Mouse (Mus musculus) urinary bladder, postnatal 10 days (tissue): ENCODE data around the gene Dhdh.
A peak's percentile ranks its signal among the peaks of the same experiment; 100 is the strongest.
"Not testable (repeated sequence)": the region's sequence is repeated elsewhere in the genome, so short reads cannot be mapped to it uniquely, and the experiment has no call there.

ENCODE experiments used
- DNase-seq: peaks from one replicate; pipeline ENCODE4 v3.0.0; 2022; ENCODE audit warnings: low spot score

Dhdh gene

DNA sequence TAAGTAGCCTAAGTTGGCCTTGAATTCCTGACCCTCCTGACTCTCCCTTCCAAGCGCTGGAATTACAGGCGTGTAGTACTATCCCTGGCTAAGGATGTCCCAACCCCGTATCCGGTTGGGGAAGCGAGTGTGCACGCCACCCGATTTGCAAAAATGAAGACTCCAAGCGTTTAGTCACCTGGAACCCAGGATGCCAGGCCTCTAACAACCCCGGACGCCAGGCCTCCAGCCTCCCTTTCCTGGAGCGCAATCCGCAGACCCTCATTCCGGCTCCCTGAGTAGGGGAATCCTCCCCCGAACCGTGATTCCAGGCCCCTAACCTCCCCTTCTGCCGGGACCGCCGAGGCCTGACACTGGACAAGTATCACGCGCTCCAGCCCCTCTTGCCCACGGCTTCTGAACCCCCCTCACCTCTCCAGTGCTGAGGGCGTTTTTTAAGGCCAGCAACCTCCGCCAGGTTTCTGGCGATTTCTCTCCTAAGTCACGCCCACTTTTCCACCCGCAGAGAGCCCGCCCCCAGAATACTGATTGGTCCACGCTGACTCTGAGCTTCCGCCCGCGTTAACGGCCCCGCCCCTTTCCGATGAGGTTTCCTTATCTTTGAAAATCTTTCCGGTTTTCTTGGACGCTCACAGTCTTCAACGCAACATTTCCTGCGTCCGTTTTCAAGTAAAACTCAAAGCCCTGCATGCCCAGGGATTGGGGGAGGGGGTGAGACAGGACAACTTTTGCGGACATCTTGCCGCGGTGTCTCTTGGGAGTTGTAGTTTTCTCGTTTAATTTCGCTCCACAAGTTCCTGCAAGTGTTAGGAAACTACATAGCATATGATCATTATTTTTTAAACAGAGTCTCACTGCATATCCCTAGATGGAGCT is 21.5 kb upstream of the Dhdh start, which contains the start of gene Nucb1:
Gene Nucb1, minus strand, starts transcription at position 495 of the 876 bp plus-strand sequence.
- DNase-seq, result peak; percentile 56

DNA sequence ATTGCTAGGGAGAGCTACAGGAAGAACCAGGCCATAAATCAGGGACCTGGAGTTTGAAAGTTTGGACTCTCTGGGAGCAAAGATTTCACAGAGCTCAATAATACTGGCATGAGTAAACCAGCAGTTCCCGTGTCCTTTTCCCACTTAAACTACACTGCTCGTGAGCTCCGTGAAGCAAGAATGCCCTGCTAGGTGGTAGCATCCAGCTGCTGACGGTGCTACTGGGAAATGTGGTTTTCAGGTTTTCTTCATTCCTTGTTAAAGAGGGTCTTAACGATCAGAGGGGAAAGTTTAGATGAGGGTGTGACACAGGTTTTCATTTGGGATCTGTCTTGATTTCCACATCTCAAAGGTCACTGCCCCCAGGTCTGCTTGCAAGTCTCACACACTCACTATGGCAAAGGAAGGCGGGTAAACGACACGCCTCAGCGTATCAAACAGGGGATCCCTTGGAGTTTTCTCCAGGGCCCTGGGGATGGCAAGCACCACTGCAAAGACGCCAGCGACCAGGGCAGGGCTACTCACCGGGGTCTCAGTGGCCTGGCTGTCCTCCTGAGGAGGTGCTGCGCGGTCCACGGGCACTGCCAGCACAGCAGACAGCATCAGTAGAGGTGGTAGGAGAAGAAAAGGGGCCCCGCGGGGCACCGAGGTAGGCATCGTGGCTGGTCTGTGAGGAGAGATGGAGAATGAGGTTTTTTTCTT is 20.7 kb upstream of the Dhdh start:
- DNase-seq, result no peak

DNA sequence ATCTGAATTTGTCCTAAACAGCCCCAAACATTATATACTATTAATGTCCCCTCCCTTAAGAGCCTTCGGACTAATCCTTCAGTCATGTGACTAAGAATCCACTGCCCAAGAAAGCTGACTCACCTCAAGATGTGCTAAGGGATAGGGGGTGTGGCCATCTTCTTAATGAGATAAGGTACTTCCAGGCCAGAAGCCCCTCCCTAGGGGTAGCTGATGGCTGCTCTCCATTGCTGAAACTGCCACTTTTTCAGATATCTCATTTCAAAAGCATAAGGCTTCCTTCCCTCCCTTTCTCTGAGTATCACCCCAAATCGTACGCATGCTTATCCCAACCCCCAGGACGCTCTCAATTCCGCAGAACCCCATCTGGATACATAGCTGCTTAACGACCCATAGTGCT is 20.0 kb upstream of the Dhdh start:
- DNase-seq, result no peak

DNA sequence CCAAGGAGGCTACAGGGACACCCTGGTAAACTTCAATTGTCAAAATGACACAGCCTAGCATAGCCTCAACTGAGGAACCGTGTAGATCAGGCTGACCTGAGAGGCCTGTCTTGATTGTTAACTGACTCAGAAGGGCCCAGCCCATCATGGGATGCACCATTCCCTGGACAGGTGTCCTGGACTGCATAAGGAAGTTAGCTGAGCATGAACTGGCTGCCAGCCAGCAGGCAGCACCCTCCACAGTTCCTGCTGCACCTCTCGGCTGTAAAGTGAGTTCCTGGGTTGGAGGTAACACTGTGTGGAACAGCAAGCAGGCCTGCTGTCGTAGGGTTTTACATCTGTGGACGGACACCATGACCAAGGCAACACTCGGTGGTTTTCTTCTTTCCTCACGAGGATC is 19.0 kb upstream of the Dhdh start:
- no peak for DNase-seq

DNA sequence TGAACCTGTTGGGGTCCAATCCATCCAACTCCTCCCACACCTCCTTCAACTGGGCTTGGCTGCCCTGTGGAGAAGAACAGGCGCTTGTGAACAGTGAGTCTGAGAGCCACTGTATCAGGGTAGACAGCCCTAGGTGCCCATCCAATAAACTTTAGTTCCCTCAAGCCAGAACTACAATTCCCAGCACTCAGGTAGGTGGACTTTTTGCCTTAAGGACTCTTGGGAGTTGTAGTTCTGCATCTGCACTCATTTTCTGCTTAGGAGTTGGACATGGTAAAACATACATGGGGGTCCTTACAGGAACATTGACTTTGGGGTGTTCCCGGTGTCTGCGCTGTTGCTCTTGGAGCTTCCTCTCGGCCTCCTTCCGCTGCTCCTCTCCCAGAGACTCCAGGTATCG is 9.8 kb upstream of the Dhdh start:
- DNase-seq, result no peak

DNA sequence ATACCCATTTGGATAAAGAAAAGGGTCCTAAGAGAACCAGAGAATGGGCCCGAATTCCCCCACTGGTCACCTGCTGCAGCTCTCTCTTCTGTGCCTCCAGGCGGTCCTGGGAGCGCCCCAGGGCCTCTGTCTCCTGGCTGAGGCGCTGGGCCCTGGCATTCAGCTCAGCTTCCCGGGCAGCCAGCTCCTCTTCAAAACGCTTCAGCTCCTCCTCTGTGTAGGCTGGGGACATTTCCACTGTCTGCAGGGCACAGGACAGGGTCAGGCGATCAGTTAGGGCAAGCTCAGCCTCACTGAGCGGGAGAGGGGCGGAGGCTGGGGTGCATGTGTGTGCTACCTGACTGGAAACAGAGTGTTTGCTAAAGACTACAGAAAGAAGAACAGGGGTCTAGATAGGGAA is 5.9 kb upstream of the Dhdh start:
- no peak for DNase-seq

DNA sequence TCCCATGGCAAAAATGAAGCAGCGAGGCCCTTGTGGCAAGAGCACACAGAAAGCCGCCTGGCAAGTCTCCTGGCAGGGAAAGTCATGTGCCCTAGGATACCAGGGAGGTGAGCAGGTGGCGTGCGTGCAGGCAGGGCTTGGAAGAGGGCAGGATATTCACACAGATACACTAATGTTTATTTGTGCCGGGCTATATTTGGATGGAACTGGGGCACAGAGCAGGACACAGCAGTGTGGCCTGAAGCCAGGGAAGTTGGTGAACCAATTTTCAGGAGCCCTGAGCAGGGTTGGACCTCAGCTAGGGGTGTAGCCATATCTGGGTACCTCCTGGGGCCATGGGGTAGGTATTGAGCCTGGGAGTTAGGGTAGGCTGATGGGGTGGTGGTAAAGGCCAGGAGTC is 4.3 kb upstream of the Dhdh start:
- DNase-seq, result no peak

DNA sequence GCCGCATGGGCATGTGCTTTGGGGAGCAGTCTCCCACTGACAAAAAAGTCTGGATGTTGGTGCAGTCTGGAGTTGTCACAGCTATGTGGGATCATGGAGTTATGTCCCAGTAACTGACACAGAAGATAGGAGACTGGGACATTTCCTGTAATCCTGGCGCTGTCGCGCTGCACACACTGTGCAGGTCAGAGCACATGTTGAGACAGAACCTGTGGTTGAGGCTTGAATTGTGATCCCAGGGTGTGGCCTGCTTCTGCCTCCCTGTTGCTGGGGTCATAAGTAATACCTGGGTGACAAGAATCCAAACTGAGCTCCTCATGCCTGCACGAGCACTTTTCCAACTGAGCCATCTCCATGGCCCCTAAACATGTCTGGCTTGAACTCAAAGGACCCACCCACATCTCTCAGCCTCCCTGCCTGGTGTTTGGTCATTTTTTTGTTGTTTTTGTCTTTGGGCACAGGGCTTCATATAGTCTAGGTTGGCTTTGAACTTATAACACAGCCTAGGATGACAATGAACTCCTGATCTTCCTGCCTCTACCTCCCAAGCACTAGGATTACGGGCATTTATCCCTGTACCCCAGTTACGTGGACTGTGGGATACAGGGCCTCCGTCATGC is 3.7 kb upstream of the Dhdh start:
- no peak for DNase-seq

DNA sequence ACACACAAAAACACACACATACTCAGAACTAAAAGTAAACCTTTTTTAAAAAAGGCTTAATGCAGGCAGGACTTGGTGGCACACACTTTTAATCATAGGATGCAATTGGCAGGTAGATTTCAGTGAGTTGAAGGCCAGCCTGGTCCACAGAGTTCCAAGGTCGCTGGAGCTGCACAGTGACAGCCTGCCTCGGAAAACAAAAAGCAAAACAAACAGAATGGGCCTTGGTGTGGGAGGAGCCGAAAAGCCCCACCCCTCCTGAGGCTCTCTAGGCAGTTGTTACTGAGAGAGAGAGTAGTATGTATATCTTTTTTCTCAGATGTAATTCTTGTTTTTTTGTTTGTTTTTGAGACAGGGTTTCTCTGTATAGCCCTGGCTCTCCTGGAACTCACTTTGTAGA is 2.7 kb upstream of the Dhdh start:
- no peak for DNase-seq

DNA sequence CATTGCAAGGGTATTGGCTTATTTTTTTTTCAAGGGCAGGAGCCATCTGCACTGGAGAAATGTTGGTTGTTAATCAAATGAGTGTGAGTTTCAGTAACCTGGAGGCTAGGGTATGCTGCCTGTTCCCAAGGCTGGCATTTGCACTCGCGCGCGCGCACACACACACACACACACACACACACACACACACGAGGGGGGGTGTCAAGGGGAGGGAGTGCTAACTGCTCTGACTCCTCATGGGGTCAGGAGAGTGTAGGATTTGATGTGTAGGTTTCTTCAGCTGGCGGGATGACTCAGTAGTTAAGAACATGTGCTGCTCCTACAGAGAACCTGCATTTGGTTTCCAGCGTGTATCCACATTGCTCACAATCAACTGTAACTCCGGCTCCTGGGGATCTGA is 2.2 kb upstream of the Dhdh start:
- DNase-seq, result no peak

DNA sequence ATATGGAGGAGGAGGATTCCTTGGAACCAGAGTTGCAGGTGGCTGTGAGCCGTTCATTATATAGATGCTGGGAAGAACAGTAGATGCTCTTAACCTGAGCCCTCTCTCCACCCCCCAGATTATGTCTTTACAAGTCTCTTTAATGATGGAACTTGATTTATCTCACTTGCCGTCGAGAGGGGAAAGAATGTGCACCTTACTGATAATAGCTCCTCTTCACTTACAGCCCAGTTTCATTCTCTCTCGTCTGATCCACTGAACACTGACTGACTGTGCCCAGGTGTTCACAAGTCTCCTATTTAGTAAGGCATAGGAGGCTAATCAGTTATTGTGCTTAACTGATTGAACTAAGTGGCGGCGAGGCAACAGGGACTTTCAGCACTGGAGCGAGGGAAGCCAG is 973 bp upstream of the Dhdh start:
- DNase-seq, result no peak

DNA sequence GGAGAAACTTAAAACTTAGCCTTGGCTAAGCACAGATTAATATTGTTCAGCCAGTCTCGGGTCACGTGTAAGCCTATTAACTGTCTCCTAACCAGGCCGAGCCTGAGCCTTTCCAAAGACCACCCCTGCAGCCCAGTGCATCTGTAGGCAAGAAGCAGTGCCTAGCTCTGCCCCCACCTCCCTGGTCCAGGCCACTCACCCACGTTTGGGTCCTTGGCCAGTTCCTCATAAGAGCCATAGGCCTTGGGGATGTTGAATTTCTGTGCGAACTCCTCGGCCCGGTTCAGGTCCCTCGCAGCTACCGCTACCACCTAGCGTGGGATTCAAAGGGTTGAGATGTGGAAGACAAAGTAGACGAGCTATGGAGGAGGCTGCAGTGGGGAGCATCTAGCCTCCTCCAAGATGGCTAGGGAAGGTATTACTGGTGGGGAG is 728 bp downstream of the Dhdh start:
- no peak for DNase-seq

DNA sequence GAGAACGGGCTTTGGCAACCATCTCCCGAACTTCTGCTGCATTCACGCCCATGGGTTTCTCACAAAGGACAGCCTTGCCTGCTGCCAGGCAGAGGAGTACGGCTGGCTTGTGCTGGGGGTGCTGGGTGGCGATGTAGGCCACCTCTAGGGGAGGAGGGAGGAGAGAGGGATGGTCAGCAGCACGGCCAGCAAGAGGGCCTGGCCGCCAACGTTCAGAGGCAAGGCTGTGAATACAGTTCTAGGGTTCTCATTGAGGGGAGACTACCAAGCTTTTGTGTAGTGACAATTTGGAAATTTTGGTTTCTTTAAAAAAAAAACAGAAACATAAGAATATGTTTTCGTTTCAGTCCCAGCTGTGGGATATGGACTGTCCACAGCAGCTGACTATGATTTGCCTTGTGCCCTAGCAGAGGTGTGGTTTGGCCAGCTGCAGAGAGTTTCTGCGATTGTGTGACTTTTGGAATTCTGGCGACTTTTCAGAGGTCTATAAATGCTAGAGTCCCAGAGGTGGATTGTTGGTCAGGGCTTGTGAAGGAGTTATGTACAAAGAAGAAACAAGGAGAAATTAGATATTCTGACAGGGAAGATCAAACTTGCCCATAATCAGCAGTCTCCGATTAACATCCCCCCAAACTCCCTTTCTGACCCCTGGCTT is 1.7 kb downstream of the Dhdh start, which contains the start of gene Gm45808:
Gene Gm45808, minus strand, starts transcription at position 51 of the 655 bp plus-strand sequence.
- no peak for DNase-seq

DNA sequence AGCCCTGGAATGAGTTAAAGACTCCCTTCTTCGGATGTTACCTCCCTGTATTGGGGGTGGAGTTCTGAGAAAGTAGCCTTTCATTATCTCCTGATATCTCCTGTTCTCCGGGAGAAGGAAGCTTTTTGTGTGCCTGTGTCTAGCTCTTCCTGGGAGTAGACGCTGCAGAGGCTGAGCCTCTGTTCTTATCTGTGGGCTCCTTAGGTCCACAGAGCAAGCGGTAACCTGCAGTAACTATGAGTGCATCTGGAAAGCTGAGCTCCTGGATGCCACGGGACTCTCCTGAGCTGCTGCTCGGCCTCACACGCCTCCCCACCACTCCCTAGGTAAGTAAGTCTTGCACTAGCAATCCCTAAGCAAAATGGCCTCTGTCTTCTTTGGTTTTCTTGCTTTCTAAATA is 2.4 kb downstream of the Dhdh start:
- DNase-seq, result no peak

DNA sequence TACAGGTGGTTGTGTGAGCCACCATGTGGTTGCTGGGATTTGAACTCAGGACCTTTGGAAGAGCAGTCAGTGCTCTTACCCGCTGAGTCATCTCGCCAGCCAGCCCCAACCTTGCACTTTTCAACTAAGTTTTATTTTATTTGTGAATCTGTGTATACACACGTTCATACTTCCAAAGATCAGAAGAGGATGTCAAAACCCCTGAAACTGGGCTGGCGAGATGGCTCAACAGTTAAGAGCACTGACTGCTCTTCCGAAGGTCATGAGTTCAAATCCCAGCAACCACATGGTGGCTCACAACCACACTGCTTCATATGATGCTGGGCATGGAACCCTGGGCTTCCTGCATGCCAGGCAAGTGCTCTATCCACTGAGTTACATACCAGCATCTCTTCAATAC is 3.6 kb downstream of the Dhdh start:
- not testable (repeated sequence) for DNase-seq

DNA sequence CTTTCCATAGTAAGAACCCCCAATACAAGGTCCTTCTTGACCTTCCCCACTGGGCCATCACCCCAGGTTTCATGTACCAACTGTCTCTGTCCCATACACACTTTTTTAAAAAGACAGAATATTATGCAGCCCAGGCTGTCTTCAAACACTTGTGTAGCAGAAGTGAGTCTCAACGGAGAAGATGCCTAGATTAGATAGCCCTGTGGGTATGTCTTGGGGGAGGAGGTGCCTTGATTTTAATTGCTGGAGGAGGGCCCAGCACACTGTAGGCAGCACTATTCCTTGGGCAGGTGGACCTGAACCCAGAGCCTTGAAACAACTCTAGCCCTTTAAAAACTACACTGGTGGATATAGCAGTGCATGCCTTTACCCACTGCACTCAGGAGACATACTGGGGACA is 6.4 kb downstream of the Dhdh start:
- no peak for DNase-seq

DNA sequence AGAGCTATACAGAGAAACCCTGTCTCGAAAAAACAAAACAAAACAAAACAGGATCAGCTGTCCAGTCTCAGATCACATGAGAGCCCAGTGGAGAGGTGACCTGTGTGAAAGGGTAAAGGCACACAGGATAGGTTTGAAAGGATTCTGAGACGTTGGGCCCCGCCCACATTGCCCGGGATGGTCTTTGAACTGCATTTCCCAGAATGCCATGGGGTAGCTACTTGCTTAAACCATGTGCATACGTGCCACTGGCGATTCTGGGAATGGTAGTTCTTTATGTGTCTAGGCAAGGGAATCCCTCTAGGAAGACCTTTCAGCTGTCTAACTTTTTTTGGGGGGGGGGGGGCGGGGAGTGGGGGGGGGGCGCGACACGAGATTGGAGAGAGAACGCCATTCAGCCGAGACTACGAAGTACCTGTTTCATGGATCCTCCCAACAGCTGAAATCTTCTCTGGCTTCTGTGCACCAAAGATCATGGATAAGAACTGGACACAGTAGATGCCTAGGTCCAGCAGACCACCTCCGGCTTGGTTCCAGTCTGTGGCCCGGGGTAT is 7.2 kb downstream of the Dhdh start, which contains the start of gene Tulp2:
Gene Tulp2, plus strand, starts transcription at position 504 of the 554 bp plus-strand sequence.
- DNase-seq, result no peak

DNA sequence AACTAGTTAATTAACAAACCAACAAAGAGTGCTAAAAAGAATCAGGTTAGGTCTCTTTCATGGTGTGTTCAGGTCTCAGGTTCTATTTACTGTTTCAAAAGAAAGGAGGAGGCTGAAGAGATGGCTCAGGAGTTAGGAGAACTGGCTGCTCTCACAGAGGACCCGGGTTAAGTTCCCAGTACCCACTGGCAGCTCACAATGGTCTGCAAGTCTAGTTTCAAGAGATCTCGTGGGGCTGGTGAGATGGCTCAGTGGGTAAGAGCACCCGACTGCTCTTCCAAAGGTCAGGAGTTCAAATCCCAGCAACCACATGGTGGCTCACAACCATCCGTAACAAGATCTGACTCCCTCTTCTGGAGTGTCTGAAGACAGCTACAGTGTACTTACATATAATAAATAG is 8.3 kb downstream of the Dhdh start:
- not testable (repeated sequence) for DNase-seq

DNA sequence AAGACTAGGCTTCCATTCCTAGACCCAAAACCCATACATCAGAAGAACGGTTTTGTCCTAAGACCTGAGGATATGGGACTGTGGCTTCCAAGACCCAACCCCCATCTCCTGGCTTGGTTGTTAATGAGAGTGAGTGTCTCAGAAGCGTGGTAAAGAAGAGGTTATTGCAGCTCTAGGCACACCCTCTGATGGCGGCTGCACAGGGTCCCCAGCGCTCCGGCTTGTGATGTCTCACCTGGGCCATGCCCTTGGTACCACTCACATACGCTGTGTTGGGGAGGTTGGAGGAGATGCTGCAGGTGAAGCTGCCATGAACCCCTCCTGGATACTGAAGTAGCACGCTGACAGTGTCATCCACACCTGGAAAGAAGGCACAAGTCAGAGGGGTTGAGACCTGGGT is 9.8 kb downstream of the Dhdh start:
- DNase-seq, result no peak

DNA sequence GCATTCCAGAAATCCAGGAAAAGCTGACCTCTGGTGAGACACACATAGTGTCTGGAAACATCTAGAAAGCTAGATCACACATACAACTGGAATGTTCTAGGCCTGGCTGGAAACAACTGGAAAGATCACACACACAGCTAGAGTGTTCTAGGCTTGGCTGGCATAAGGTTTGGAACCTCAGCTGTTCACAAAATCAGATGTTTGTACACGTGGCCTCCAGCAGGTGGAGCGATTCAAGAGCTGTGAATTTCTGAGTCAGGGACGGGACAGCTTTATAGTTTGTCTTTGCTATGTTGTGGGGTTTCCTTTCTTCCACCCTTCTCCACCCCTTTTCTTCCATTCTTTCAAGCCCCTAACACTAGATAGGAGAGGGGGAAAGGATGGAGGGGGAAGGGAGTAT is 11.6 kb downstream of the Dhdh start:
- no peak for DNase-seq

DNA sequence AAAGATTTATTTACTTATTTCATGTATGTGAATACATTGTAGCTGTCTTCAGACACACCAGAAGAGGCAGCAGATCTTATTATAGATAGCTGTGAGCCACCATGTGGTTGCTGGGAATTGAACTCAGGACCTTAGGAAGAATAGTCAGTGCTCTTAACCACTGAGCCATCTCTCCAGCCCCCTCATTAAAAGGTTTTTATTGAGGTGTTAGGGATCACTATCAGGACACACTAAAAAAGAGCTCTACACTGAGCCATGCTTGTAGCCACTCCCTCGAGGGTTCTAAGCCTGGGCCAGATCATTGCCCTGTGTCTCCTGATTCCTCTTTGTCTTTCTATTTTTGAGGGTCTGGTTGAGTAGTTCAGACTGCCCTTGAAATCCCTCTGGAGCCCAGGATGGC is 12.2 kb downstream of the Dhdh start:
- DNase-seq, result no peak
